In genomic region chr19:50196592-50196991, GRCm38 (mm10) we compare ENCODE assay signal across 30 mouse cellular contexts.
"Had no signal": no experiment of that assay in that cellular context is flagged by ENCODE, and none has a peak within 500 bp of the region (broad histone marks: within the 10 kb centered on the region; RNA-seq: fewer than 3 reads in every experiment).

No protein-coding gene starts in this region.

- H3K36me3 ChIP-seq: limb, embryonic 10.5 days; limb, embryonic 12.5 days; limb, embryonic 13.5 days; limb, embryonic 15.5 days; liver, embryonic 12.5 days; liver, embryonic 13.5 days; liver, embryonic 15.5 days; lung, embryonic 15.5 days; midbrain, embryonic 10.5 days; midbrain, embryonic 12.5 days; midbrain, embryonic 13.5 days; midbrain, embryonic 15.5 days; neural tube, embryonic 12.5 days had no signal

- H3K4me1 ChIP-seq: limb, embryonic 10.5 days; limb, embryonic 12.5 days; limb, embryonic 13.5 days; limb, embryonic 15.5 days; liver, embryonic 12.5 days; liver, embryonic 13.5 days; liver, embryonic 15.5 days; lung, embryonic 15.5 days; megakaryocyte, embryonic 14.5 days; midbrain, embryonic 10.5 days; midbrain, embryonic 12.5 days; midbrain, embryonic 13.5 days; midbrain, embryonic 15.5 days; neural tube, embryonic 12.5 days had no signal

- H3K9ac ChIP-seq: limb, embryonic 12.5 days; limb, embryonic 13.5 days; limb, embryonic 15.5 days; liver, embryonic 12.5 days; liver, embryonic 13.5 days; liver, embryonic 14.5 days; liver, embryonic 15.5 days; liver, postnatal 0 days; lung, embryonic 14.5 days; lung, embryonic 15.5 days; midbrain, embryonic 12.5 days; midbrain, embryonic 13.5 days; midbrain, embryonic 15.5 days; neural tube, embryonic 12.5 days had no signal

- H3K9me3 ChIP-seq: limb, embryonic 10.5 days; limb, embryonic 12.5 days; limb, embryonic 13.5 days; limb, embryonic 15.5 days; liver, embryonic 12.5 days; liver, embryonic 13.5 days; liver, embryonic 15.5 days; lung, embryonic 15.5 days; midbrain, embryonic 10.5 days; midbrain, embryonic 12.5 days; midbrain, embryonic 13.5 days; midbrain, embryonic 15.5 days; neural tube, embryonic 12.5 days had no signal

- H3K27ac ChIP-seq: limb, embryonic 10.5 days; limb, embryonic 12.5 days; limb, embryonic 13.5 days; limb, embryonic 15.5 days; liver, embryonic 12.5 days; liver, embryonic 13.5 days; liver, embryonic 14.5 days; liver, embryonic 15.5 days; lung, embryonic 15.5 days; macrophage; midbrain, embryonic 10.5 days; midbrain, embryonic 12.5 days; midbrain, embryonic 13.5 days; midbrain, embryonic 15.5 days; neural tube, embryonic 12.5 days had no signal

- H3K4me2 ChIP-seq: limb, embryonic 12.5 days; limb, embryonic 13.5 days; limb, embryonic 15.5 days; liver, embryonic 11.5 days; liver, embryonic 12.5 days; liver, embryonic 13.5 days; liver, embryonic 15.5 days; lung, embryonic 14.5 days; lung, embryonic 15.5 days; midbrain, embryonic 11.5 days; midbrain, embryonic 12.5 days; midbrain, embryonic 13.5 days; midbrain, embryonic 15.5 days; neural tube, embryonic 12.5 days had no signal

- DNase-seq: left cerebral cortex, postnatal 4 days; liver; liver, embryonic 13.5 days; liver, postnatal 0 days; lung, adult 18-20 months; lung, adult 2 months; lung, embryonic 14.5 days; lung, postnatal 10 days; lung, postnatal 14 days; lung, postnatal 36 days; lung, postnatal 4 days; midbrain, embryonic 14.5 days had no signal

- H3K4me3 ChIP-seq: limb, embryonic 10.5 days; limb, embryonic 12.5 days; limb, embryonic 13.5 days; limb, embryonic 15.5 days; liver, embryonic 12.5 days; liver, embryonic 13.5 days; liver, embryonic 15.5 days; lung, embryonic 15.5 days; megakaryocyte, embryonic 14.5 days; midbrain, embryonic 10.5 days; midbrain, embryonic 12.5 days; midbrain, embryonic 13.5 days; midbrain, embryonic 15.5 days; myocyte; neural tube, embryonic 12.5 days had no signal

- H3K27me3 ChIP-seq: limb, embryonic 12.5 days; limb, embryonic 13.5 days; limb, embryonic 15.5 days; liver, embryonic 12.5 days; liver, embryonic 13.5 days; liver, embryonic 15.5 days; lung, embryonic 15.5 days; megakaryocyte, embryonic 14.5 days; midbrain, embryonic 12.5 days; midbrain, embryonic 13.5 days; midbrain, embryonic 15.5 days; neural tube, embryonic 12.5 days had no signal
